Mouse (Mus musculus): ENCODE measurements around the gene Ppm1h. TPM values are rescaled to one million over a fixed set of nuclear protein-coding genes. Genes with fewer than 3 reads are reported as not detected.

Gene Ppm1h
- polyA plus RNA-seq, 1 experiment, result 0.13 TPM

- TF ChIP-seq TCF3 (IDR thresholded peaks at IDR 0.05; ENCODE audit: insufficient read length, low read depth) (no peak), SRF (IDR thresholded peaks at IDR 0.05; ENCODE audit: control insufficient read depth, insufficient read length, low read depth) (no peak), MYOD1 (IDR thresholded peaks at IDR 0.05; ENCODE audit: control insufficient read depth in 1 of 3, insufficient read length in 2 of 3, low read depth in 2 of 3) (no peak), POLR2AphosphoS2 (IDR thresholded peaks at IDR 0.05; ENCODE audit: insufficient read length, low read depth) (no peak), CEBPB (IDR thresholded peaks at IDR 0.05; ENCODE audit: insufficient read depth, poor library complexity, severe bottlenecking) (no peak), MYOG (IDR thresholded peaks at IDR 0.05; ENCODE audit: control insufficient read depth in 1 of 3, insufficient read depth in 1 of 3, insufficient read length in 2 of 3, low read depth in 2 of 3) (no peak), POLR2A (IDR thresholded peaks at IDR 0.05; ENCODE audit: insufficient read length, low read depth) (no peak), MAX (IDR thresholded peaks at IDR 0.05; ENCODE audit: low read depth) (no peak), REST (IDR thresholded peaks at IDR 0.05; ENCODE audit: insufficient read depth, insufficient read length) (no peak)
- Histone ChIP-seq H3K79me2 (ENCODE audit: control insufficient read depth, insufficient read depth) (no peaks in the 10 kb centered on the region), H3K27me3 (ENCODE audit: control insufficient read depth, insufficient read depth, insufficient read length) (no peaks in the 10 kb centered on the region), H3K36me3 (ENCODE audit: control insufficient read depth, insufficient read depth) (no peaks in the 10 kb centered on the region), H3ac (ENCODE audit: control insufficient read depth, insufficient read length) (no peak overlapping the region), H3K4me3 (no peak overlapping the region), H3K4me2 (ENCODE audit: low read depth) (no peak overlapping the region)
Measured at GRCm38 (mm10) chr10:122870848-122871494, 192.4 kb downstream of the Ppm1h start.

- Histone ChIP-seq H3K27me3 (ENCODE audit: control insufficient read depth, insufficient read depth, insufficient read length) (no peaks in the 10 kb centered on the region), H3K4me3 (no peak overlapping the region), H3K36me3 (ENCODE audit: control insufficient read depth, insufficient read depth) (no peaks in the 10 kb centered on the region), H3K4me2 (ENCODE audit: low read depth) (no peak overlapping the region), H3ac (ENCODE audit: control insufficient read depth, insufficient read length) (no peak overlapping the region), H3K79me2 (ENCODE audit: control insufficient read depth, insufficient read depth) (no peaks in the 10 kb centered on the region)
- no peak for TF ChIP-seq TCF3 (IDR thresholded peaks at IDR 0.05; ENCODE audit: insufficient read length, low read depth)
- no peak for TF ChIP-seq CEBPB (IDR thresholded peaks at IDR 0.05; ENCODE audit: insufficient read depth, poor library complexity, severe bottlenecking)
- TF ChIP-seq MAX (IDR thresholded peaks at IDR 0.05; ENCODE audit: low read depth), result no peak
- TF ChIP-seq E2F4 (IDR thresholded peaks at IDR 0.05; ENCODE audit: insufficient read depth), result no peak
- TF ChIP-seq SRF (IDR thresholded peaks at IDR 0.05; ENCODE audit: control insufficient read depth, insufficient read length, low read depth), result no peak
- TF ChIP-seq REST (IDR thresholded peaks at IDR 0.05; ENCODE audit: insufficient read depth, insufficient read length), result no peak
- TF ChIP-seq MYOD1 (IDR thresholded peaks at IDR 0.05; ENCODE audit: control insufficient read depth in 1 of 3, insufficient read length in 2 of 3, low read depth in 2 of 3), result no peak
- TF ChIP-seq TCF12 (IDR thresholded peaks at IDR 0.05; ENCODE audit: insufficient read depth, poor library complexity, severe bottlenecking), result no peak
Measured at GRCm38 (mm10) chr10:122872720-122873119, 194.2 kb downstream of the Ppm1h start.

- Histone ChIP-seq H3K4me3 (no peak overlapping the region), H3K36me3 (ENCODE audit: control insufficient read depth, insufficient read depth) (no peaks in the 10 kb centered on the region), H3K27me3 (ENCODE audit: control insufficient read depth, insufficient read depth, insufficient read length) (no peaks in the 10 kb centered on the region), H3ac (ENCODE audit: control insufficient read depth, insufficient read length) (no peak overlapping the region), H3K79me2 (ENCODE audit: control insufficient read depth, insufficient read depth) (no peaks in the 10 kb centered on the region), H3K4me2 (ENCODE audit: low read depth) (no peak overlapping the region)
- TF ChIP-seq TCF3 (IDR thresholded peaks at IDR 0.05; ENCODE audit: insufficient read length, low read depth) (no peak), E2F4 (IDR thresholded peaks at IDR 0.05; ENCODE audit: insufficient read depth) (no peak), REST (IDR thresholded peaks at IDR 0.05; ENCODE audit: insufficient read depth, insufficient read length) (no peak), MYOD1 (IDR thresholded peaks at IDR 0.05; ENCODE audit: control insufficient read depth in 1 of 3, insufficient read length in 2 of 3, low read depth in 2 of 3) (no peak), MAX (IDR thresholded peaks at IDR 0.05; ENCODE audit: low read depth) (no peak), POLR2A (IDR thresholded peaks at IDR 0.05; ENCODE audit: insufficient read length, low read depth) (no peak), TCF12 (IDR thresholded peaks at IDR 0.05; ENCODE audit: insufficient read depth, poor library complexity, severe bottlenecking) (no peak), POLR2AphosphoS2 (IDR thresholded peaks at IDR 0.05; ENCODE audit: insufficient read length, low read depth) (no peak), SRF (IDR thresholded peaks at IDR 0.05; ENCODE audit: control insufficient read depth, insufficient read length, low read depth) (no peak), USF1 (IDR thresholded peaks at IDR 0.05; ENCODE audit: low read depth) (no peak), CEBPB (IDR thresholded peaks at IDR 0.05; ENCODE audit: insufficient read depth, poor library complexity, severe bottlenecking) (no peak), MYOG (IDR thresholded peaks at IDR 0.05; ENCODE audit: control insufficient read depth in 1 of 3, insufficient read depth in 1 of 3, insufficient read length in 2 of 3, low read depth in 2 of 3) (no peak)
Measured at GRCm38 (mm10) chr10:122876964-122877363, 198.4 kb downstream of the Ppm1h start.

DNA sequence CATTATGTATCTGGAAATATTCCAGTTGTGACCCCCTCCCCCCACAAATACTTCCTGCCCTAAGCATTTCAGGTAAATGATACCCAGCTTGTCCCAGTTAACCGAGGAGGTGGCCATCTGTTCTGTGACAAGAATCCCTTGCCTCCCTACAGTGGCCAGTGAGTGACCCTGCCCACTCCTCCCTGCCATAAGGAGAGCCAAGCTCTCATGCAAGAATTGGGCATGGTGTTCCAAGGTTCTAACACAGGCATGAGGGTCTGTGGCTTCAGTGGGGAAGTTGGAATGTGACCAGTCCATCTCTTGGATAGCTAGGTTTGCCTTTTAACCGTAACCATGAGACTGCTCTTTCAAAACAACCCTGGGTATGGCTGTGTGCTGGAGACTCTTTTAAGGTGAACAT, 198.9 kb downstream of the Ppm1h start:
- Histone ChIP-seq H3K27me3 (ENCODE audit: control insufficient read depth, insufficient read depth, insufficient read length) (no peaks in the 10 kb centered on the region), H3ac (ENCODE audit: control insufficient read depth, insufficient read length) (no peak overlapping the region), H3K79me2 (ENCODE audit: control insufficient read depth, insufficient read depth) (no peaks in the 10 kb centered on the region), H3K4me2 (ENCODE audit: low read depth) (no peak overlapping the region), H3K36me3 (ENCODE audit: control insufficient read depth, insufficient read depth) (no peaks in the 10 kb centered on the region), H3K4me3 (no peak overlapping the region)
- no peak for TF ChIP-seq REST (IDR thresholded peaks at IDR 0.05; ENCODE audit: insufficient read depth, insufficient read length)
- TF ChIP-seq TCF3 (IDR thresholded peaks at IDR 0.05; ENCODE audit: insufficient read length, low read depth), result no peak
- TF ChIP-seq E2F4 (IDR thresholded peaks at IDR 0.05; ENCODE audit: insufficient read depth), result no peak
- TF ChIP-seq MYOD1 (IDR thresholded peaks at IDR 0.05; ENCODE audit: control insufficient read depth in 1 of 3, insufficient read length in 2 of 3, low read depth in 2 of 3), result no peak
- TF ChIP-seq CEBPB (IDR thresholded peaks at IDR 0.05; ENCODE audit: insufficient read depth, poor library complexity, severe bottlenecking), result no peak
- no peak for TF ChIP-seq USF1 (IDR thresholded peaks at IDR 0.05; ENCODE audit: low read depth)

DNA sequence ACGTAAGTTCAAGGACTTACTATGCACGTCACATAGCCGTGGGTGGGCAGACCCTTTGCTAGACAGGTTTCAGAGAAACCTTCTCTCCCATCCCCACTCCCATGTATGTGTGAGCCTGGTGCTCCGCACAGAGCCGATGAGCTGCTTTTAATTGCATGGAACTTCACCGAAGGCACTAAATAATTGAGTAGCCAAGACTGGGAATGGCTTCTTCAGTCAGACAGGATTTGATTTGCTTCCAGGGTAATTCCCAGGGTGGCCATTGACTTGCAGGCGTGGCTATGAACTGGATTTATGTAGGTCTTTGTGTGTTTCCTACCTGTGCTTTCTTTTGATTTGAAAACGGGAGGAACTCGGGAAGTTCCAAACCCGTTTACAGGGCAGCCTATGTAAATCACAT, 202.9 kb downstream of the Ppm1h start:
- H3ac ChIP-seq (ENCODE audit: control insufficient read depth, insufficient read length), result no peak overlapping the region
- H3K36me3 ChIP-seq (ENCODE audit: control insufficient read depth, insufficient read depth), result no peaks in the 10 kb centered on the region
- H3K27me3 ChIP-seq (ENCODE audit: control insufficient read depth, insufficient read depth, insufficient read length), result no peaks in the 10 kb centered on the region
- no peak for TF ChIP-seq TCF3 (IDR thresholded peaks at IDR 0.05; ENCODE audit: insufficient read length, low read depth)
- no peak for TF ChIP-seq MYOG (IDR thresholded peaks at IDR 0.05; ENCODE audit: control insufficient read depth in 1 of 3, insufficient read depth in 1 of 3, insufficient read length in 2 of 3, low read depth in 2 of 3)
- TF ChIP-seq POLR2A (IDR thresholded peaks at IDR 0.05; ENCODE audit: insufficient read length, low read depth), result no peak
- TF ChIP-seq MAX (IDR thresholded peaks at IDR 0.05; ENCODE audit: low read depth), result no peak
- no peak for TF ChIP-seq USF1 (IDR thresholded peaks at IDR 0.05; ENCODE audit: low read depth)
- no peak for TF ChIP-seq MYOD1 (IDR thresholded peaks at IDR 0.05; ENCODE audit: control insufficient read depth in 1 of 3, insufficient read length in 2 of 3, low read depth in 2 of 3)
- no peak for TF ChIP-seq POLR2AphosphoS2 (IDR thresholded peaks at IDR 0.05; ENCODE audit: insufficient read length, low read depth)
- no peak for TF ChIP-seq E2F4 (IDR thresholded peaks at IDR 0.05; ENCODE audit: insufficient read depth)
- no peak for TF ChIP-seq TCF12 (IDR thresholded peaks at IDR 0.05; ENCODE audit: insufficient read depth, poor library complexity, severe bottlenecking)
- TF ChIP-seq SRF (IDR thresholded peaks at IDR 0.05; ENCODE audit: control insufficient read depth, insufficient read length, low read depth), result no peak
- no peak for TF ChIP-seq REST (IDR thresholded peaks at IDR 0.05; ENCODE audit: insufficient read depth, insufficient read length)
- TF ChIP-seq CEBPB (IDR thresholded peaks at IDR 0.05; ENCODE audit: insufficient read depth, poor library complexity, severe bottlenecking), result no peak
- no peak overlapping the region for H3K4me2 ChIP-seq (ENCODE audit: low read depth)
- H3K79me2 ChIP-seq (ENCODE audit: control insufficient read depth, insufficient read depth), result no peaks in the 10 kb centered on the region
- no peak overlapping the region for H3K4me3 ChIP-seq

All from myocyte (in vitro differentiated cells).